Mouse (Mus musculus): Measurements from ENCODE around the gene Thbs2.

GRCm38 (mm10) chr17:14652013-14652412 lies 42.0 kb downstream of the Thbs2 start:
- TF ChIP-seq CTCF (IDR thresholded peaks at IDR 0.05; ENCODE audit: extremely low read depth, insufficient read length, insufficient replicate concordance, low read depth, low read length) (no peak), POLR2A (IDR thresholded peaks at IDR 0.05; ENCODE audit: low read depth, low read length) (no peak)
